Mouse (Mus musculus): ENCODE measurements around the gene Cacna1c.

The Cacna1c gene

GRCm38 (mm10) chr6:119204915-119205314 lies 8.7 kb upstream of the Cacna1c start:
- no peak for DNase-seq

GRCm38 (mm10) chr6:119204286-119204685 lies 8.1 kb upstream of the Cacna1c start:
- DNase-seq: no peak

- DNase-seq: no peak
These were observed 5.4 kb upstream of the Cacna1c start for GRCm38 (mm10) chr6:119201575-119201974.

GRCm38 (mm10) chr6:119200362-119200761 lies 4.1 kb upstream of the Cacna1c start:
- no peak for DNase-seq

GRCm38 (mm10) chr6:119199274-119199879 lies 3.2 kb upstream of the Cacna1c start:
- DNase-seq: no peak

GRCm38 (mm10) chr6:119198534-119199273 lies 2.5 kb upstream of the Cacna1c start:
- no peak for DNase-seq

- no peak for DNase-seq
These were observed 1.6 kb downstream of the Cacna1c start for GRCm38 (mm10) chr6:119194601-119195000.

- no peak for DNase-seq
These were observed 2.1 kb downstream of the Cacna1c start for GRCm38 (mm10) chr6:119194161-119194560.

GRCm38 (mm10) chr6:119193571-119194154 lies 2.6 kb downstream of the Cacna1c start:
- no peak for DNase-seq

- no peak for DNase-seq
These were observed 4.7 kb downstream of the Cacna1c start for GRCm38 (mm10) chr6:119191478-119191877.

GRCm38 (mm10) chr6:119187631-119188030 lies 8.6 kb downstream of the Cacna1c start:
- no peak for DNase-seq

- peak; percentile 21 for DNase-seq
These were observed 9.6 kb downstream of the Cacna1c start for GRCm38 (mm10) chr6:119186658-119187057.

GRCm38 (mm10) chr6:119183781-119184180 lies 12.4 kb downstream of the Cacna1c start:
- DNase-seq: no peak

- no peak for DNase-seq
These were observed 14.0 kb downstream of the Cacna1c start for GRCm38 (mm10) chr6:119182211-119182610.

GRCm38 (mm10) chr6:119180188-119180587 lies 16.0 kb downstream of the Cacna1c start:
- no peak for DNase-seq

- DNase-seq: no peak
These were observed 19.1 kb downstream of the Cacna1c start for GRCm38 (mm10) chr6:119177101-119177500.

- DNase-seq: no peak
These were observed 20.1 kb downstream of the Cacna1c start for GRCm38 (mm10) chr6:119176103-119176502.

- DNase-seq: peak; percentile 86
These were observed 21.0 kb downstream of the Cacna1c start, which contains the start of gene Dcp1b for GRCm38 (mm10) chr6:119175078-119175853. Dcp1b (plus strand) TSS chr6:119175253.

GRCm38 (mm10) chr6:119174307-119175074 lies 21.7 kb downstream of the Cacna1c start:
- no peak for DNase-seq

GRCm38 (mm10) chr6:119165677-119166076 lies 30.5 kb downstream of the Cacna1c start:
- DNase-seq: no peak

GRCm38 (mm10) chr6:119145109-119145508 lies 51.1 kb downstream of the Cacna1c start:
- DNase-seq: no peak

GRCm38 (mm10) chr6:119139561-119139960 lies 56.7 kb downstream of the Cacna1c start:
- DNase-seq: no peak
